Mouse (Mus musculus) intestine, embryonic 15.5 days (tissue): Measurements from ENCODE around the gene Hist2h2ac. TPM values are rescaled to one million over a fixed set of nuclear protein-coding genes. Genes with fewer than 3 reads are reported as not detected.

Experiments used
- ATAC-seq: fragments of 200-750 bp; cut with Nextera tagmentation; 2 replicates; pipeline ENCODE4 v1.8.0; 2017; ENCODE audit warnings: moderate TSS enrichment, moderate library complexity
- H3K27ac ChIP-seq: fragments of 300-500 bp; sonication (generic); 2 replicates; pipeline ENCODE4 v1.5.1; 2015; ENCODE audit warnings: mild to moderate bottlenecking, inconsistent platforms
- H3K27me3 ChIP-seq: fragments of 300-500 bp; sonication (generic); replicated peaks from 2 replicates; pipeline ENCODE4 v1.6.1; 2015; ENCODE audit warnings: inconsistent platforms
- H3K36me3 ChIP-seq: fragments of 300-500 bp; sonication (generic); 2 replicates; pipeline ENCODE4 v1.6.1; 2015; ENCODE audit warnings: inconsistent platforms
- H3K4me1 ChIP-seq: fragments of 300-500 bp; sonication (generic); replicated peaks from 2 replicates; pipeline ENCODE4 v1.6.1; 2015; ENCODE audit warnings: inconsistent platforms
- H3K4me2 ChIP-seq: fragments of 300-500 bp; sonication (generic); replicated peaks from 2 replicates; pipeline ENCODE4 v1.6.1; 2015; ENCODE audit warnings: mild to moderate bottlenecking, inconsistent platforms
- H3K4me3 ChIP-seq: fragments of 300-500 bp; sonication (generic); replicated peaks from 2 replicates; pipeline ENCODE4 v1.5.1; 2015; ENCODE audit warnings: inconsistent platforms
- H3K9ac ChIP-seq: fragments of 300-500 bp; sonication (generic); 2 replicates; pipeline ENCODE4 v1.6.1; 2015; ENCODE audit warnings: inconsistent platforms
- H3K9me3 ChIP-seq: fragments of 300-500 bp; sonication (generic); 2 replicates; pipeline ENCODE4 v1.6.1; 2016; ENCODE audit warnings: inconsistent platforms
- WGBS: fragments of 180-500 bp; shearing (Covaris S2); methylation state at CpG from one replicate; pipeline ENCODE4 v1.1.7; 2015; 5-methylcytosine and 5-hydroxymethylcytosine counted together
- polyA plus RNA-seq: library from polyadenylated mRNA; unstranded; fragments of >200 nt; fragmentation: Nextera tagmentation; extraction: Ambion mirVana; gene quantifications from 2 replicates; pipeline ENCODE4 v1.2.1, GENCODE M21; 2015

Hist2h2ac gene
- polyA plus RNA-seq, 1 experiment from 2014 or later = 11.1 TPM

DNA sequence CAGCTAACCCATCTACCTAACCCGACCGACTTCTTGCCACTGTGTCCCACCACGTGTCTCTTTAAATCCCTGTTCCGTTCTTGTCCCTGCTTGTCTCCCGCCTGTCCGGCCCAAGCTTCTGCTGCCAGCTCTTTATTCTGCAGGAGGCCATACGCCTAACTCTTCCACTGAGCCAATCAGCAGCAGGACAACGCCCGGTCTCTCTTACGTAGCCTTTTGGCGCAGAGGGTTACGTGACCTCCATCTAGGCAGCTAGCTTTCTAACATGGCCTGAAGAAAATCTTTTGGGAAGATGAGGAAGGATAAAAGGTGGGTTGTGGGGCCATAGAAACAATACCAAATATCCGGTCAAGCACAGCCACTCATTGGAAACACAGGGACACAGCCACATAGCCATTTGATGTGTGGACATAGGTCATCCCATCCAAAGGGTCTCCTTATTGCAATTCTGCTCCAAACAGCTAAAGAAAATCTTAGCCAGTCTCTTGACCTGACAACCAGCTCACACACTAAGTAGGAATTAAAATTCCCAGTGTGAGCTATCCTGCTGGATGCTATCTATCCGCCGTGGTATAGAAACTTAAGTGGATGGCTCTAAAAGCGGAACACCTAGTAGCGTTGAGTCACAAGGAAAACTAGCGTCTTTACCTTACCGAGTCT lies 41.7 kb upstream of the Hist2h2ac start:
- Histone ChIP-seq H3K4me1 (peaks cover 13% of the 10 kb centered on the region), H3K4me2 (peak overlapping the region; percentile 72), H3K36me3 (no peaks in the 10 kb centered on the region), H3K9me3 (no peaks in the 10 kb centered on the region), H3K9ac (peak overlapping the region; percentile 68), H3K27me3 (no peaks in the 10 kb centered on the region), H3K4me3 (peak overlapping the region; percentile 53), H3K27ac (peak overlapping the region; percentile 99)
- WGBS = under 1% methylated on average over 19 of the region's 19 CpGs
- peak; percentile 85 for ATAC-seq

DNA sequence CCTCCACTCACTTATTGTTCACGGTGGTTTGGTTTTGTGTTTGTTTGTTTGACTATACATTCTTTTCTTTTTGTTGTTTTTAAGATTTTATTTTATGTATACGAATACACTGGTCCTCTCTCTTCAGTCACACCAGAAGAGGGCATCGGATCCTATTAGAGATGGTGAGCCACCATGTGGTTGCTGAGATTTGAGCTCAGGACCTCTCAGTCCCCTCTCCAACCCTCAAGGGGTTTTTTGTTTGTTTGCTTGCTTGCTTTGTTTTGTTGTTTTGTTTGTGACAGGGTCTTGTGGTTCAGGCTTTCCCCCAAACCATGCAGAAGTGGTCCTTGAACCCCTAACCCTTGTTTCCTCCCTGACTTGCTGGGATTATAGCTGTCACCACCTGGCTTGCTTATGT lies 40.9 kb upstream of the Hist2h2ac start:
- H3K4me1 ChIP-seq = peaks cover 14% of the 10 kb centered on the region
- no peaks in the 10 kb centered on the region for H3K9me3 ChIP-seq
- no peaks in the 10 kb centered on the region for H3K27me3 ChIP-seq
- no peak overlapping the region; the same call in 1 of the 2 replicates for H3K9ac ChIP-seq
- peak overlapping the region; percentile 53 for H3K4me3 ChIP-seq
- WGBS = 58% methylated on average over 3 of the region's 3 CpGs
- ATAC-seq = no peak
- peak overlapping the region; percentile 72 for H3K4me2 ChIP-seq
- peak overlapping the region; percentile 99 for H3K27ac ChIP-seq
- H3K36me3 ChIP-seq = no peaks in the 10 kb centered on the region

DNA sequence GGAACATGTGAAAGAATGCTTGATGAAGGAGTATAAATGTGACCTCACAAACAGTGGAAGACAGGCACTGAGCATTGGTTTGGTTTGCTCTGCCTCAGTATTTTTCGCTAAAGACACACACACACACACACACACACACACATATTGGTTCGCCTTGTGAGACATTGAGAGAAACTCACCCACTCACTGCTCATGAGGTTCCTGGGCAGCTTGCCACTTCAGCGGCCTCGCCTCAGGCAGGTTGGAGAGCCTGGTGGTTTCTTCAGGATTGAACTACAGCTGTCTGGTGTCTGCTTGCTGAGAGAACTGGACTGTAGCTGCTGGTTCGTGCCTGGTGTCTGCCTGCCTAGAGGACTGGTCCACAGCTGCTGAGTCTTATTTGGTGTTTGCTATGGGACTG lies 39.5 kb upstream of the Hist2h2ac start:
- Histone ChIP-seq H3K4me1 (peaks cover 16% of the 10 kb centered on the region), H3K4me3 (no peak overlapping the region), H3K9ac (no peak overlapping the region), H3K27me3 (no peaks in the 10 kb centered on the region), H3K9me3 (no peaks in the 10 kb centered on the region), H3K4me2 (no peak overlapping the region), H3K27ac (no peak overlapping the region), H3K36me3 (no peaks in the 10 kb centered on the region)
- ATAC-seq = no peak
- WGBS = 88% methylated on average over 5 of the region's 5 CpGs

- WGBS = 72% methylated on average over 3 of the region's 3 CpGs
Measured at GRCm38 (mm10) chr3:96257190-96257589, 36.5 kb upstream of the Hist2h2ac start.

GRCm38 (mm10) chr3:96255926-96256593 lies 35.4 kb upstream of the Hist2h2ac start:
- Histone ChIP-seq H3K27ac (peak overlapping the region; percentile 20; the same call in 1 of the 2 replicates), H3K9me3 (no peaks in the 10 kb centered on the region), H3K27me3 (no peaks in the 10 kb centered on the region), H3K9ac (no peak overlapping the region), H3K36me3 (no peaks in the 10 kb centered on the region), H3K4me1 (peaks cover 4% of the 10 kb centered on the region; the same call in 1 of the 2 replicates), H3K4me3 (no peak overlapping the region), H3K4me2 (peak overlapping the region; percentile 1)
- 41% methylated on average over 5 of the region's 5 CpGs for WGBS
- peak; percentile 72 for ATAC-seq

More at GRCm38 (mm10) chr3:96257190-96257589, 36.5 kb upstream of the Hist2h2ac start:
- no peaks in the 10 kb centered on the region for H3K27me3 ChIP-seq
- H3K36me3 ChIP-seq = no peaks in the 10 kb centered on the region
- no peak for ATAC-seq
- H3K9me3 ChIP-seq = no peaks in the 10 kb centered on the region
- H3K27ac ChIP-seq = no peak overlapping the region
- H3K4me3 ChIP-seq = no peak overlapping the region
- no peak overlapping the region for H3K4me2 ChIP-seq
- H3K4me1 ChIP-seq = peaks cover 10% of the 10 kb centered on the region; the same call in 1 of the 2 replicates
- H3K9ac ChIP-seq = no peak overlapping the region

DNA sequence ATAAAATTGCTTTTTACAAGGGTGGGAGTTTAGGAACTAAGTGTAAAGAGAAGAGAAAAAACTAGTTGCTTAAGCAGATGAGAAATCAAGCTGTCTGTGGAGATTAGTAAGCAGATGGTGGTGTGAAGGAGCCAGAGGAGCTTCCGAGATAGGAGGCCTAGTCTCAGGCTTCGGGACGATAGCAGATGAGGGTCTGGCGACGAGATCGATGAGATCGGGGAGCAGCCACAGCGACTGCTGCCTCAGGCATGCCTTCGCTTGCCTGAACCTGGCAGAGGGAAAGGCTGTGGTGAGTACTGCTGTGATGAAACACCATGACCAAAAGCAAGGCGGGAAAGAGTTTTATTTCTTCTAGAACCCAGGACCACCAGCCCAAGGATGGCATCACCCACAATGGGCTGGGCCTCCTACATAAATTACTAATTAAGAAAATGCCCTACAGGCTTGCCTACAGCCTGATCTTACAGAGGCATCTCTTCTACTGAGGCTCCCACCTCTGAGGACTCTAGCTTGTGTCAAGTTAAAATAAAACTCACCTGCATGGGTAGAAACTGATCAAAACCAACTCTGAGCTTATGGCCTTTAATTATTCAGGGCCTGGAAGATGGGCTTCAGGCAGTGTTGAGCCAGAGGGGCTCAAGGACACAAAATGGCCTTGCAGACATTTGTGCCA lies 34.1 kb upstream of the Hist2h2ac start:
- Histone ChIP-seq H3K27me3 (no peaks in the 10 kb centered on the region), H3K4me1 (peaks cover 9% of the 10 kb centered on the region; the same call in 1 of the 2 replicates), H3K36me3 (no peaks in the 10 kb centered on the region), H3K4me2 (no peak overlapping the region), H3K9me3 (no peaks in the 10 kb centered on the region), H3K27ac (no peak overlapping the region), H3K9ac (no peak overlapping the region), H3K4me3 (no peak overlapping the region)
- 50% methylated on average over 10 of the region's 10 CpGs for WGBS
- peak; percentile 44; the same call in 1 of the 2 replicates for ATAC-seq

DNA sequence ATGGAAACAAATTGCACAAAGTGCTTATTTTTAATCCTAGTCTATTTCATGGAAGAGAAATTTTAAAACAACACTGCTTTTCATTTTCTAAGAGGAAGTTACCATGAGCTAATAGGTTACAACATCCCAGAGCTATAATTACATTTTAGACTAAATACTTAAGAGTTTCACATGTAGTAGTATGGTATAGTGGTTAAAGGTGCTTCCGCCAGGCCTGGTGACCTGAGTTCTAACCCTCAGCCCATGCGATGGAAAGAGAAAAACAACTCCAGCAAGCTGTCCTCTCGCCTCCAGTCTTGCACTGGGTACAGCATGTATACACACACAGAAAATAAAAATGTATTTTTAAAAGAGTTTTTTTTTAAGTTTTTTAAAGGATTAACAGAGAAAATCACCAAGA lies 31.1 kb upstream of the Hist2h2ac start:
- Histone ChIP-seq H3K27me3 (no peaks in the 10 kb centered on the region), H3K4me1 (peaks cover 11% of the 10 kb centered on the region; the same call in 1 of the 2 replicates), H3K27ac (no peak overlapping the region), H3K9me3 (no peaks in the 10 kb centered on the region), H3K4me3 (no peak overlapping the region), H3K9ac (no peak overlapping the region), H3K4me2 (no peak overlapping the region), H3K36me3 (no peaks in the 10 kb centered on the region)
- 85% methylated on average over 3 of the region's 3 CpGs for WGBS
- ATAC-seq = no peak

- H3K4me1 ChIP-seq = peaks cover 9% of the 10 kb centered on the region; the same call in 1 of the 2 replicates
- no peak overlapping the region for H3K9ac ChIP-seq
- no peaks in the 10 kb centered on the region for H3K27me3 ChIP-seq
- H3K9me3 ChIP-seq = no peaks in the 10 kb centered on the region
- H3K36me3 ChIP-seq = no peaks in the 10 kb centered on the region
- H3K27ac ChIP-seq = no peak overlapping the region
- ATAC-seq = no peak
- H3K4me3 ChIP-seq = no peak overlapping the region
- no peak overlapping the region for H3K4me2 ChIP-seq
- 61% methylated on average over 3 of the region's 3 CpGs for WGBS
Measured at GRCm38 (mm10) chr3:96250890-96251289, 30.2 kb upstream of the Hist2h2ac start.

DNA sequence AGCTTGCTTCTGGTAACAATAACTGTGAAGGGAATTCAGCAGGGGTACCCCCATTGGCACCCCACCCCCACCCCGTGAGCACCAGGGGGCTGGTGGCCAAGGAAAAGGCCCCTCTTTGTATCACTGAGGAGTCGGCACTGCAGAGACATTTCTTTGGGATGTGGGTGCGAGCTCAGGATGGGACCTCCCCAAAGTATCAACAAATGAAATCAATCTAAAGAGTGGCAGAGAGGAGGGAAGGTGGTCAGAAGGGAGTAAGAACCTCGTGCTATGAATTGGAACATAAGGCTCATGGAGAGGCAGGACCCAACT lies 28.3 kb upstream of the Hist2h2ac start:
- Histone ChIP-seq H3K36me3 (no peaks in the 10 kb centered on the region), H3K4me3 (peak overlapping the region; percentile 0; the same call in 1 of the 2 replicates), H3K27ac (no peak overlapping the region), H3K27me3 (no peaks in the 10 kb centered on the region), H3K4me1 (peaks cover 13% of the 10 kb centered on the region), H3K9me3 (no peaks in the 10 kb centered on the region), H3K4me2 (peak overlapping the region; percentile 56), H3K9ac (no peak overlapping the region)
- ATAC-seq = no peak
- 43% methylated on average over 4 of the region's 4 CpGs for WGBS

- no peak overlapping the region for H3K27ac ChIP-seq
- peaks cover 18% of the 10 kb centered on the region for H3K4me1 ChIP-seq
- H3K36me3 ChIP-seq = no peaks in the 10 kb centered on the region
- no peak for ATAC-seq
- no peaks in the 10 kb centered on the region for H3K9me3 ChIP-seq
- H3K4me2 ChIP-seq = peak overlapping the region; percentile 56
- H3K4me3 ChIP-seq = peak overlapping the region; percentile 43
- H3K9ac ChIP-seq = peak overlapping the region; percentile 45; the same call in 1 of the 2 replicates
- 25% methylated on average over 6 of the region's 6 CpGs for WGBS
- no peaks in the 10 kb centered on the region for H3K27me3 ChIP-seq
Measured at GRCm38 (mm10) chr3:96248141-96249033, 27.7 kb upstream of the Hist2h2ac start.

- Histone ChIP-seq H3K9me3 (no peaks in the 10 kb centered on the region), H3K36me3 (no peaks in the 10 kb centered on the region), H3K4me3 (peak overlapping the region; percentile 43), H3K27ac (peak overlapping the region; percentile 58; the same call in 1 of the 2 replicates), H3K27me3 (no peaks in the 10 kb centered on the region), H3K4me1 (peaks cover 18% of the 10 kb centered on the region), H3K9ac (peak overlapping the region; percentile 45), H3K4me2 (peak overlapping the region; percentile 56)
- 4% methylated on average over 11 of the region's 11 CpGs for WGBS
- ATAC-seq = no peak
Measured at GRCm38 (mm10) chr3:96247356-96248140, 26.9 kb upstream of the Hist2h2ac start.
